Mouse (Mus musculus): Measurements from ENCODE around the gene Rgl1. TPM values are rescaled to one million over a fixed set of nuclear protein-coding genes. Genes with fewer than 3 reads are reported as not detected.

The Rgl1 gene
- polyA plus RNA-seq, 1 experiment from 2014 or later: 18.2 TPM

GRCm38 (mm10) chr1:152640195-152640981, 125.8 kb downstream of the Rgl1 start:
- no peak for ATAC-seq (ENCODE audit: low FRiP score, low read depth)
- no peaks in the 10 kb centered on the region for H3K36me3 ChIP-seq

DNA sequence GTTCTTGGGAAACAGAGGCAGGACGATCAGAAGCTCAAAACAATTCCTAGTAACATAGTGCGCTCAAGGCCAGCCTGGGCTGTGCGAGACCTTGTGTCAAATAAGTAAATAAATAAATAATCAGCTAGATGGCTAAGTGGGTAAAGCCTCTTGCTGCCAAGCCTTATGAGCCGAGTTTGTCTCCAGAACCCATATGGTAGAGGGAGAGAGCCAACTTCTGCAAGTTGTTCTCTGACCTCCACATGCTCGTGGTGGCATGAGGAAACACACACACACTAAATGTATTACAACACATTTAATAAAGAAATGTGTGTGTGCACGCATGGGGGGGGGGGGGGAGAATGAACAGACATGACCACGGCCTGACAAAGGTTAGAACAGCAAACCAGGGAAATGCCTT, 126.8 kb downstream of the Rgl1 start:
- no peak overlapping the region for H3K4me2 ChIP-seq (replicated peaks)
- H3K9ac ChIP-seq (replicated peaks): no peak overlapping the region
- no peak for ATAC-seq (ENCODE audit: low FRiP score, low read depth)
- no peaks in the 10 kb centered on the region for H3K36me3 ChIP-seq
- H3K9me3 ChIP-seq: no peaks in the 10 kb centered on the region
- WGBS: 90% methylated on average over 7 of the region's 7 CpGs
- H3K27ac ChIP-seq (replicated peaks): no peak overlapping the region
- no peak overlapping the region for H3K4me3 ChIP-seq
- no peaks in the 10 kb centered on the region for H3K4me1 ChIP-seq
- H3K27me3 ChIP-seq: no peaks in the 10 kb centered on the region

More at GRCm38 (mm10) chr1:152640195-152640981, 125.8 kb downstream of the Rgl1 start:
- Histone ChIP-seq H3K4me1 (no peaks in the 10 kb centered on the region), H3K9me3 (no peaks in the 10 kb centered on the region), H3K4me2 (replicated peaks) (no peak overlapping the region), H3K27me3 (no peaks in the 10 kb centered on the region), H3K4me3 (no peak overlapping the region), H3K9ac (replicated peaks) (no peak overlapping the region), H3K27ac (replicated peaks) (no peak overlapping the region)
- 81% methylated on average over 11 of the region's 11 CpGs for WGBS

- Histone ChIP-seq H3K4me1 (peaks cover 5% of the 10 kb centered on the region), H3K9ac (replicated peaks) (no peak overlapping the region), H3K27me3 (no peaks in the 10 kb centered on the region; the same call in 1 of the 2 replicates), H3K27ac (replicated peaks) (no peak overlapping the region), H3K4me3 (no peak overlapping the region), H3K4me2 (replicated peaks) (no peak overlapping the region), H3K36me3 (no peaks in the 10 kb centered on the region), H3K9me3 (no peaks in the 10 kb centered on the region)
- WGBS: 75% methylated on average over 5 of the region's 5 CpGs
- no peak for ATAC-seq (ENCODE audit: low FRiP score, low read depth)
Measured at GRCm38 (mm10) chr1:152634638-152635037, 131.5 kb downstream of the Rgl1 start.

DNA sequence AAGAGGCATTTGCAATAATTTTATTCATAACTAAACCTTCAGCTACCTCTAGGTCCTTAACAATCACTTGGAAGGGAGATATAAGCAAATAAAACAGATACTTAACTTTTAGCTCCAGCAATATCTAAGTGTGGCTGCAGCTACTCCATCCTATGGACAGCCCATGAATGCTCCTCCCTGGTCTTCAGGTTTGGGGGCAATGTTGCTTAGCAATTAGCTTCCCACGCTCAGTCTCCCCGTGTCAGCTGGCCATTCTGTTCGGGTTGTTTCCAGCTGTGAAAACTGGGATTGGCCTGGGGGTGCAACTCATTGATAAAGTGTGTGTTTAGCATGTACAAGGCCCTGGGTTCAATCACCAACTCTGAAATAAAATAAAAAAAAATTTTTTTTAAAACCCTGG, 136.4 kb downstream of the Rgl1 start:
- Histone ChIP-seq H3K4me3 (no peak overlapping the region), H3K4me2 (replicated peaks) (no peak overlapping the region), H3K9me3 (no peaks in the 10 kb centered on the region), H3K9ac (replicated peaks) (no peak overlapping the region), H3K4me1 (peaks cover 11% of the 10 kb centered on the region), H3K27ac (replicated peaks) (no peak overlapping the region), H3K27me3 (peaks cover 14% of the 10 kb centered on the region), H3K36me3 (no peaks in the 10 kb centered on the region)
- no peak for ATAC-seq (ENCODE audit: low FRiP score, low read depth)
- 20% methylated on average over 3 of the region's 3 CpGs for whole genome bisulfite sequencing

DNA sequence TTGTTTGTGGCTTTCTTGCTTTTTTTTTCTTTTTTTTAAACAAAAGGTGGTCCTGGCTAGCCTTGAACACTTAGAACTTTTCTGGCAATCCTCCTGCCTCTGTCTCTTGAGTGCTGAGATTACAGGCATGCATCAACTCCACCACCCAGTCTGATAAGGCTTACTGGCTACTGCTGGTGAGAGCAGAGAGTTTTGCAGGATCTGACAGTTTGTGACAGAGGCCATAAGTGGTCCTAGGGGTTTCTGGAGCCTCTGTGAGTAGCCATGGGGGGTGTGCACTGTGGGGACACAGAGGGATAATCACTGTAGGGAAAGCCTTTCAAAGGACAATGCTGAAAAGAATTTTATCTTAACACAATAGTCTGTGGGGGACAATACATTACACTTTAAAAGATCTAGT, 140.5 kb downstream of the Rgl1 start:
- Histone ChIP-seq H3K9me3 (no peaks in the 10 kb centered on the region), H3K4me3 (peak overlapping the region; percentile 58), H3K4me2 (replicated peaks) (peak overlapping the region; percentile 74), H3K27me3 (peaks cover 25% of the 10 kb centered on the region), H3K4me1 (peaks cover 18% of the 10 kb centered on the region), H3K27ac (replicated peaks) (no peak overlapping the region), H3K9ac (replicated peaks) (no peak overlapping the region), H3K36me3 (no peaks in the 10 kb centered on the region)
- no peak; the same call in 1 of the 2 replicates for ATAC-seq (ENCODE audit: low FRiP score, low read depth)

DNA sequence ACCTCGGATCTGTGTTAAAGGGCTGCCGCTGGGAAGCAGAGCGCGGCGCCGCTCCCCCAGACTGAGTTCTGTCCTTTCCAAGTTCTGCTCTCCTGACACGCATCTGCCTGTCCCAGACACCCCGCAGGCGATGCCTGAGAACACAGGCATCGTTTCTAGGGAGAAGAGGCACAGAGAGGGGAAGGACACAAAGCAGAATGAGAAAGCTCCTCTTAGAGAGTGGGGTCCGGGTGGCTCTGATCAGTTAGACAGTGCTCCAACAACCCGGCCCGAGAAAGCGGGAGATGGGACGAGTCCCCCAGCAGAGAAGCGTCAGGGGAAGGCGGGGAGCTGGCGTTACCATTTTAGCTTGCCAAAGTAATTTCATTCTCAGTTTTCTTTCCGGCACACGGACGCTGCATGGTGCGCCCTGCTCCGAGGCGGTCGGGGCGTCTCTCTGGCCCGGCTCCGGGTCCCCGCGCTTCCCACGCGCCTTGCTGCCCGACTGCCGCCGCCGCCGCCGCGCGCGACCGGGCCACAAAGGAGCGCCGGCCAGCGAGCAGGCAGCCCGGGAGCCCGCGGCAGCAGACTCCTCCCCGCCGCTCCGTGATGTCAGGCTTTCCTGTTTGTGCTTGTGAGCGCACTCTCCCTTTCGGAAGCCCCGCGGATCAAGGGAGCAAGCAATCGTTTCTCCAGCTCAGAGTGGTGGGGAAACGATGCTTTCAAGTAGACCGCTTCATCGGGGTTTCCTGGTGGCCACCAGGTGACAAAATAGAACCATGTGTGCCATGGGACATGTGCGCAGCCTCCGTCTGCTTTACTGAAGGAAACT, 141.3 kb downstream of the Rgl1 start:
- ATAC-seq (ENCODE audit: low FRiP score, low read depth): peak; percentile 84

DNA sequence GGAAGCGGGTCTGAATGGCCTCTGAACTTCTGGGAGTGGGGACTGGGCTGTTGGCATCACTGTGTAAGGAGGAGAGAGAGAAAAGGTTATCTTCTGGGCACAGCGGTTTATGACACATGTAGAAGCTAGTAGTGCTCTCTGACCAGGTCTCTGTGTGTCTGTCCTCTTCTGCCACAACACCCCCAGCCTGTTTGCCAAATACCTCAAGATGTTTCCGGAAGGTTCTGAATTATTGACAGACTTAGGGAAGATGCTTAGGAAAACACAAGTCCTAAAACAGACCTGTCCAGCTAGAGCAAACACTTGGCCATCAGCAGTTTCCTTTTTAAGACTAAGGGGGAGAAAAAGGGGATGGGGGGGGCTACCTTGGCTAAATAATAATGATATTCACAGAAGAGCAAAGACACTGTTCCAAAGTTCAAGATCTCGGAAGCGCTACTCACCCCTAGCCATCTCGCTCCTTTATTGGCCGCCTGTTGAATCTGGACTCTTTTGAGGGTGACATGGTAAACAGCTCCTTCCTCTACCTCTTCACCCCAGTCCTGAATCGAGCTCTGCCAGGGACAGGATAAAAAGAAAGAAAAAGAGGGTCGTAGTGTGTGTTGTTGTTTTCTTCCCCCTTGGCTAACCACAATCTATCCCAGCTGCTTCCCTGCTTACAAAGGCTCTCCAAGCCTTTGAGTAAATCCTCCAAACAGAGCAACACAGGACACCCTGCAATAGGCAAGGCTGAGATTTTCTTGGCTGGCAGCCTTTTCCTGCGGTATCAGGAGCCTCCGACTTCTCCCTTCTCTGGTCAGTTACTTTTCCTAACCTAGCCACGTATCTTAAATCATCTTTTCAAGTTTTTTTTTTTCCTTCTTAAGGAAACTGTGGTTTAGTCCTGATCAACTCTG, 142.5 kb downstream of the Rgl1 start:
- WGBS: 27% methylated on average over 12 of the region's 12 CpGs

More for the DNA sequence above, 141.3 kb downstream of the Rgl1 start:
- H3K9ac ChIP-seq (replicated peaks): peak overlapping the region; percentile 71
- no peaks in the 10 kb centered on the region for H3K9me3 ChIP-seq
- H3K27me3 ChIP-seq: peaks cover 25% of the 10 kb centered on the region
- H3K4me1 ChIP-seq: peaks cover 15% of the 10 kb centered on the region
- H3K36me3 ChIP-seq: no peaks in the 10 kb centered on the region
- peak overlapping the region; percentile 74 for H3K4me2 ChIP-seq (replicated peaks)
- under 1% methylated on average over 61 of the region's 61 CpGs for WGBS
- H3K4me3 ChIP-seq: peak overlapping the region; percentile 58
- peak overlapping the region; percentile 75 for H3K27ac ChIP-seq (replicated peaks)

GRCm38 (mm10) chr1:152622765-152623211, 143.4 kb downstream of the Rgl1 start:
- H3K27me3 ChIP-seq: peaks cover 25% of the 10 kb centered on the region
- no peaks in the 10 kb centered on the region for H3K36me3 ChIP-seq
- no peak for ATAC-seq (ENCODE audit: low FRiP score, low read depth)
- peaks cover 13% of the 10 kb centered on the region; the same call in 1 of the 2 replicates for H3K4me1 ChIP-seq
- 0 out of 2 replicates have a peak overlapping the region, but pooled peaks have one; percentile 4 for H3K4me3 ChIP-seq
- H3K4me2 ChIP-seq (replicated peaks): peak overlapping the region; percentile 74; the same call in 1 of the 2 replicates
- no peak overlapping the region for H3K27ac ChIP-seq (replicated peaks)
- H3K9ac ChIP-seq (replicated peaks): no peak overlapping the region
- H3K9me3 ChIP-seq: no peaks in the 10 kb centered on the region
- 88% methylated on average over 9 of the region's 9 CpGs for WGBS

More for the DNA sequence above, 142.5 kb downstream of the Rgl1 start:
- no peaks in the 10 kb centered on the region for H3K36me3 ChIP-seq
- no peak for ATAC-seq (ENCODE audit: low FRiP score, low read depth)
- H3K27me3 ChIP-seq: peaks cover 25% of the 10 kb centered on the region
- no peaks in the 10 kb centered on the region for H3K9me3 ChIP-seq
- H3K27ac ChIP-seq (replicated peaks): no peak overlapping the region
- H3K4me3 ChIP-seq: peak overlapping the region; percentile 58
- no peak overlapping the region; the same call in 1 of the 2 replicates for H3K9ac ChIP-seq (replicated peaks)
- peaks cover 13% of the 10 kb centered on the region; the same call in 1 of the 2 replicates for H3K4me1 ChIP-seq
- H3K4me2 ChIP-seq (replicated peaks): peak overlapping the region; percentile 74

GRCm38 (mm10) chr1:152621624-152622023, 144.5 kb downstream of the Rgl1 start:
- Histone ChIP-seq H3K9ac (replicated peaks) (no peak overlapping the region), H3K4me1 (peaks cover 13% of the 10 kb centered on the region; the same call in 1 of the 2 replicates), H3K4me3 (no peak overlapping the region), H3K36me3 (no peaks in the 10 kb centered on the region), H3K9me3 (no peaks in the 10 kb centered on the region), H3K27me3 (peaks cover 23% of the 10 kb centered on the region), H3K27ac (replicated peaks) (no peak overlapping the region), H3K4me2 (replicated peaks) (no peak overlapping the region)
- ATAC-seq (ENCODE audit: low FRiP score, low read depth): no peak
- 91% methylated on average over 4 of the region's 4 CpGs for WGBS

DNA sequence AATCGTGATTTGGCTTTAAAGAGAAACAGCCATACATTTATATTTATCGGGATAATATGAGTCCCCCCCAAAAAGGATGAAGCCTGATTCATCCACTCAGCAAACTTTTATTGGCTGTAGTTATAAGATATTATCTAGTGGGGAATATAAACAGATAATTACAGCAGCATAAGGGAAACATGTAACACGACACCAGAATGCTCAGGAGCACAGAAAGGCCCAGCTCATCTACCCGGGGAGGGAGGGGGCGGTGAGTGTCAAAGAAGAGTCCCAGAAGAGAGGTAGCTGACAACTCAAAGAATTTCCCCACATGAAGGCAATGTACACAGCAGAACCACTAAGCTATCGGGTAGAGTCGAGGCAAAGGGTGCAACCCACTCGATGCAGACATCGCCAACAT, 146.8 kb downstream of the Rgl1 start:
- no peak overlapping the region for H3K9ac ChIP-seq (replicated peaks)
- no peak overlapping the region for H3K27ac ChIP-seq (replicated peaks)
- peaks cover 11% of the 10 kb centered on the region for H3K27me3 ChIP-seq
- H3K4me2 ChIP-seq (replicated peaks): no peak overlapping the region
- 90% methylated on average over 9 of the region's 9 CpGs for WGBS
- H3K36me3 ChIP-seq: no peaks in the 10 kb centered on the region
- H3K9me3 ChIP-seq: no peaks in the 10 kb centered on the region
- H3K4me1 ChIP-seq: peaks cover 7% of the 10 kb centered on the region; the same call in 1 of the 2 replicates
- no peak overlapping the region for H3K4me3 ChIP-seq
- ATAC-seq (ENCODE audit: low FRiP score, low read depth): no peak

GRCm38 (mm10) chr1:152618896-152619295, 147.3 kb downstream of the Rgl1 start:
- Histone ChIP-seq H3K36me3 (no peaks in the 10 kb centered on the region), H3K27ac (replicated peaks) (no peak overlapping the region), H3K4me1 (peaks cover 7% of the 10 kb centered on the region; the same call in 1 of the 2 replicates), H3K4me3 (no peak overlapping the region), H3K9me3 (no peaks in the 10 kb centered on the region), H3K27me3 (peaks cover 11% of the 10 kb centered on the region), H3K9ac (replicated peaks) (no peak overlapping the region), H3K4me2 (replicated peaks) (no peak overlapping the region)
- ATAC-seq (ENCODE audit: low FRiP score, low read depth): no peak
- WGBS: 86% methylated on average over 3 of the region's 3 CpGs
